Mouse (Mus musculus): Measurements from ENCODE around the gene Tagln2. TPM values are rescaled to one million over a fixed set of nuclear protein-coding genes. Genes with fewer than 3 reads are reported as not detected.

Tagln2 gene
- polyA plus RNA-seq, 1 experiment: 13.0 TPM

DNA sequence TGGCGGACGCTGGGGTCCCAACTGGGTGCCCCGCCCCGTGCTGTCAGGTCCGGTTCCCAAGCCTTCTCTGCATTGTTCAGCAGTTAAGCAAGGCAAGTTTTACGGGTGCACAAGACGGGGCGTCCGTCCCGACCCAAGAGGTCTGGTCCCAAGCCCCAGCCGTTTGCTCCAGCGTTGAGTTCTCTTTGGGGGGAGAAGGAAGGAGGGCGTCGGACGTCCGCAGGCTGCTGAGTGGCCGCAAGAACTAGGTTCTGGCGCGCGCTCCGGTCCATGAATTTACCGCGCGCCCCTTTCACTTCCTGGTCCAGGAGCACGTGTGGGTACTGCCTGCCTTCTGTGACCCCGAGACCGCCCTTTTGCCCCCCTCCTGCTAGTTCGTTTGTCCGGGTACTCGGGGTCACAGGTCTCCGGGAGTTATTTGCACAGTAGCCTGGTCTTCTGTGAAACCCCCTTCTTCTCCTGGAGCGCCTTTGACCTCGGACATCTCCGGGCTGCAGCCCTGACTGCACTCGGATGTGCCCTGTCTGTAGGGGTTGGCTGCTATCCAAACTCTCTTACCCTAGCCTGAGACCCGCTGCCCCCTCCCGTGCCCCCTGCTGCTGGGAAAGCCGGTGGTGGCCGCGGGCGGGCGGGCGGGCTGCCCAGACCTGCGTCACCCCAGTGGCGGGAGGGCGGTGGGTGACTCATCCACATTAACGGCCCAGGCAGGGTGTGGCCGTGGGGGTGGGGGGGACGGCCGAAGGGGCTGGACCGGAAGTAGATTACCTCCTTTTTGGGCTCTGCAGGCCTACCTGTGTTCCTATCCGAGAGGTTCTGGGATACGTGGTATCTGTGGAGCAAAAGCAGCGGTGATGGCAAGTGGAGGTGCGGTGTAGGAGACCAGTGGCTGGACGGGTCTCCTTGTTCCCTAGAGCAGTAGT is 864 bp downstream of the Tagln2 start:
- H3K27ac ChIP-seq (ENCODE audit: insufficient read depth, low read length): no peak overlapping the region
- H3K4me1 ChIP-seq (ENCODE audit: control insufficient read depth, insufficient read depth, low read length): no peaks in the 10 kb centered on the region; the same call in 1 of the 2 replicates
- 2% methylated on average over 56 of the region's 56 CpGs for WGBS

DNA sequence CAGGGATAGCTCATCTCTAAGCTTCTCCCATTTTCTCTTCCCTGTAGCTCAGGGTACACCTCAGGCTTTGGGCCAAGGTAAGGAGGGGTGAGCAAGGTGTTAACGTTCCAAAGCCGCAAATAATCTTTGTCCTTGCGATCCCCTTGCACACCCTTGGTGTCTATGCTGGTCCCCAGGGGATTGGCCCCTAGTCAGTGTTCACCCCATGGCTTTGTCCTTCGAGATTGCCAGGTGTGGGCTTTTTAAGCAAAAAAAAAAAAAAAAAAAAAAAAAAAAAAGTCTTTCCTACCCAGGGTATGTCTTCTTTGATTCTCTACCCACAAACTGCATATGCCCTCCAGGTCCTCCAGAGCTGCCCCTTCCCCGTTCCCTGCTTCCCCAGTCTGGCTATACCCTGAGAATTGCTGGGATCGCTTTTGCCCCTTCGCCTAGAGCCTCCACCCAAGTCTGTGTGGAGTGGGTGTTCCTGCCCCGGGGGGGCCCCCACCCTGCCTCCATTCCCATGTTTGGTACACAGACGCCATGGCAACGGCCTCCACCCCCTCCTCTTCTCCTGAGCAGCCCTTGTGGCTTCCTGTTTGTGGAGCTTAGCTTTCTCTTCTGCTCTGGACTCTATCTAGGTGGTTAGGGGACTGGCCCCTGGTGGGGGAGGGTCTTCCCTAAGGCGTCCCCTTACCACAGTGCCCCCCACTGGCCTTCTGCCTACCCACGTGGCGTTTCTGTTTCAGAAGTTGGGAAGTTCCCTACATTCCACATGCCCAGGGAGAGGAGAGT is 1.7 kb downstream of the Tagln2 start:
- Histone ChIP-seq H3K27ac (ENCODE audit: insufficient read depth, low read length) (no peak overlapping the region), H3K4me1 (ENCODE audit: control insufficient read depth, insufficient read depth, low read length) (no peaks in the 10 kb centered on the region; the same call in 1 of the 2 replicates), H3K27me3 (ENCODE audit: control insufficient read depth, insufficient read depth, low read length) (peaks cover 1% of the 10 kb centered on the region; the same call in 1 of the 2 replicates), H3K4me3 (replicated peaks; ENCODE audit: insufficient read depth, low read depth, low read length) (no peak overlapping the region)
- no peak for TF ChIP-seq POLR2A (IDR thresholded peaks at IDR 0.05; ENCODE audit: borderline replicate concordance, insufficient read depth, low read length)
- no peak for TF ChIP-seq CTCF (IDR thresholded peaks at IDR 0.05; ENCODE audit: borderline replicate concordance, insufficient read depth, low read depth, low read length)
- 40% methylated on average over 13 of the region's 13 CpGs for WGBS
- DNase-seq: no peak

More for the DNA sequence above, 864 bp downstream of the Tagln2 start:
- no peak for TF ChIP-seq POLR2A (IDR thresholded peaks at IDR 0.05; ENCODE audit: borderline replicate concordance, insufficient read depth, low read length)
- no peak for TF ChIP-seq CTCF (IDR thresholded peaks at IDR 0.05; ENCODE audit: borderline replicate concordance, insufficient read depth, low read depth, low read length)
- H3K4me3 ChIP-seq (replicated peaks; ENCODE audit: insufficient read depth, low read depth, low read length): no peak overlapping the region
- peaks cover 1% of the 10 kb centered on the region; the same call in 1 of the 2 replicates for H3K27me3 ChIP-seq (ENCODE audit: control insufficient read depth, insufficient read depth, low read length)
- DNase-seq: no peak

DNA sequence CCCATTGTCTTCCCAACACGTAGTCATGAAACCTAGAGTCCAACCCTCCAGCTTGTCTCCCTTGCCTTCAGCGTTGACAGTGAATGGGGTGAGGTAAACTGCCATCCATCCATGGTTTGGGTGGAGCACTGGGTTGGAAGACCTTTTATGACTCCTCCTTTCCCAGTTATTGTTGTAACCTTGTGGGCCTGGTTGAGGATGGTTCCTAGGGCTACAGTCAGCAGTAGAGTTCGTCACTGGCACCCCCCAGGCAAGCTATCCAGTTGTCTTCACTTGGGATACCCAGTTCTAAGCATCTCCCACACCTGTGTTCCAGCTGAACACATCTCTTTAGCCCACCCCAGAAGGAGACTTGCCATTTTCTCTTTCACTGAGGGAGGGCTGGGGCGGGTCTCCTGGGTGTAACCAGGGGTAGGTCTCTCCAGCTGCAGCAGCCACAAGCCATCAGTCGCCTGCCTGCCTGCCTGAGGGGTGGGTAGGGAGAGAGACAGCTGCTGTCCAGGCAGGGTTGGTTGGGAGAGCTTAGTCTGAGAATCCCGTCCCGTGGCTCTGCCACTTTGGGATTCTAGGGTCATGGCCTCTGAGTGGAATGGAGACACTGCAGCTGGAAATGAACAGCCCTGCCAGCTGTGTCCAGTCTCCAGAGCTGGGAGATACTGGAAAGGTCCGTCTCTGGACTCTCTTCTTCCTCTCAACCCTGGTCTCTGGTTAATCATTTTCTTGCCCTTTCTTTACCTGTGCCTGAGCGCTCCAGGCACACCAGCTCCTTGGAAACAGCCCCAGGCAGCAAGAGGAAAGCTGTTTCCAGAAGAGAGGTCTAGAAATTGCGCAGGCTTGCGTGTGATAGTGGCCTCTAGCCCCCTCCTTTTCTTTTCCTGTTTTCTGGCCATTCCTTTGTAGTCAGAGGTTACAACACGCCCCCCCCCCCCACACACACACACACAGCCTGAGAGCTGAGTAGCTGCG is 2.6 kb downstream of the Tagln2 start:
- no peak for DNase-seq
- Histone ChIP-seq H3K4me3 (replicated peaks; ENCODE audit: insufficient read depth, low read depth, low read length) (no peak overlapping the region), H3K4me1 (ENCODE audit: control insufficient read depth, insufficient read depth, low read length) (no peaks in the 10 kb centered on the region; the same call in 1 of the 2 replicates), H3K27me3 (ENCODE audit: control insufficient read depth, insufficient read depth, low read length) (peaks cover 1% of the 10 kb centered on the region; the same call in 1 of the 2 replicates), H3K27ac (ENCODE audit: insufficient read depth, low read length) (no peak overlapping the region)
- TF ChIP-seq POLR2A (IDR thresholded peaks at IDR 0.05; ENCODE audit: borderline replicate concordance, insufficient read depth, low read length) (no peak), CTCF (IDR thresholded peaks at IDR 0.05; ENCODE audit: borderline replicate concordance, insufficient read depth, low read depth, low read length) (no peak)
- 49% methylated on average over 13 of the region's 13 CpGs for WGBS

DNA sequence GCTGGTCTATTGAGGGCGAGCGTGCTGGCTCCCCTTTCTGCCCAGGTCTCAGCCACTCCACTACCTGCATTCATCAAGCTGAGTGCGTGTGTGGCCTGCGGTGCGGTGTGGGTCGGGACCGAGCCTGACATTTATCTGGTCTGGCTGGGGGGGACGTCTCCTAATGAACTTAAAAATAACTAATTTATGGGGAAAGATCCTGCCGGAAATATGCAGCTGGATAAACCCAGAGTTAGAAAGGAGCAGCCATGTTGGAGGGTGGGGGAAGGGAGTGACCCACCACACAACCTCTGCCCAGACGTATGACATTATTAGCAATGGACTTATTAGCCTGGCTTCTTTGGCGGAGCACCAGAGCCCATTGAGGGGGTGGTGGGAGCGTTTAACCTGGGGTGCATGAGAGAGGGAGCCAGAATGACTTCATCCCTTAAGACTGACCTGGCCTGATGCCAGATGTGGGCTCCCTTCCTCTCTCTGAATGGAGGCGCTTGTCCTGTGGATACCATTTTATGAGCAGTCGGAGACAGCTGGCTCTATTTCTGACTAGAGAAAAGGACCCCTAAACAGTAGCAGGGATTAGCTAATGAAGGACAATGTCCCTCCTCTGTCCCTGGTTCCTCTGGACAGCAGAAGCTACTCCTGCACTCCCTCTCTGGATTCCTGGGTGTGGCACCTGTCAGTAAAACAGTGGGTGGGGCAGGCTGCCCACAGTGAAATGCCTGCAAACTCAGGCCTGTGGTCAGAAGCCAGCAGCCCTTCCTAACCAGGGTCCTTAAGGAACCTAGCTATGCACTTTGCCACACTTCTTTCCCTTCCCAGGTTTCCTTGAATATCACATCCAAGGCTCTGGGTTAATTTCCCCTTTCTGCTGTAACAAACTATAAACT is 3.5 kb downstream of the Tagln2 start:
- DNase-seq: no peak
- H3K4me1 ChIP-seq (ENCODE audit: control insufficient read depth, insufficient read depth, low read length): no peaks in the 10 kb centered on the region; the same call in 1 of the 2 replicates
- no peak overlapping the region for H3K27ac ChIP-seq (ENCODE audit: insufficient read depth, low read length)
- H3K27me3 ChIP-seq (ENCODE audit: control insufficient read depth, insufficient read depth, low read length): peaks cover 1% of the 10 kb centered on the region; the same call in 1 of the 2 replicates
- H3K4me3 ChIP-seq (replicated peaks; ENCODE audit: insufficient read depth, low read depth, low read length): no peak overlapping the region
- no peak for TF ChIP-seq CTCF (IDR thresholded peaks at IDR 0.05; ENCODE audit: borderline replicate concordance, insufficient read depth, low read depth, low read length)
- no peak for TF ChIP-seq POLR2A (IDR thresholded peaks at IDR 0.05; ENCODE audit: borderline replicate concordance, insufficient read depth, low read length)
- WGBS: 34% methylated on average over 14 of the region's 14 CpGs

DNA sequence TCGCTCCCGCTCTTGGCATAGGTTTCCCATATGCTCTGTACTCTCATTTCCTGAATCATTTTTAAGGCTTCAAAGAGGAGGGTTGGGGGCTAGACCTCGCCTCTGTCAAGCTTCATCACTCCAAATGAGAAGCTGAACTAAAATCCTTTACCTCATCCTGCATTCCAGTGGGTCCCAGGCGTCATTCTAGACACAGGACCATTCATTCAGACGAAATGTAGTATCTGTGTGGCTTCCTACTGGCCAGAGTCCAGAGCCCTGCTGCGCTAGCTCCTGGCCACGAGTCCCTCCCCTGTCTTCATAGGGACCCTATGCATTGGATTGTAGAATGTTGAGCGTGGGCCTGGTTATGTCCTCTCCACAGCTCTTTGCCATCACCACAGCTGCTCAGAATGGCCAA is 4.9 kb downstream of the Tagln2 start:
- no peaks in the 10 kb centered on the region; the same call in 1 of the 2 replicates for H3K4me1 ChIP-seq (ENCODE audit: control insufficient read depth, insufficient read depth, low read length)
- TF ChIP-seq POLR2A (IDR thresholded peaks at IDR 0.05; ENCODE audit: borderline replicate concordance, insufficient read depth, low read length) (no peak), CTCF (IDR thresholded peaks at IDR 0.05; ENCODE audit: borderline replicate concordance, insufficient read depth, low read depth, low read length) (no peak)
- peaks cover 1% of the 10 kb centered on the region; the same call in 1 of the 2 replicates for H3K27me3 ChIP-seq (ENCODE audit: control insufficient read depth, insufficient read depth, low read length)
- no peak overlapping the region for H3K4me3 ChIP-seq (replicated peaks; ENCODE audit: insufficient read depth, low read depth, low read length)
- 47% methylated on average over 8 of the region's 8 CpGs for WGBS
- no peak overlapping the region for H3K27ac ChIP-seq (ENCODE audit: insufficient read depth, low read length)
- no peak for DNase-seq

DNA sequence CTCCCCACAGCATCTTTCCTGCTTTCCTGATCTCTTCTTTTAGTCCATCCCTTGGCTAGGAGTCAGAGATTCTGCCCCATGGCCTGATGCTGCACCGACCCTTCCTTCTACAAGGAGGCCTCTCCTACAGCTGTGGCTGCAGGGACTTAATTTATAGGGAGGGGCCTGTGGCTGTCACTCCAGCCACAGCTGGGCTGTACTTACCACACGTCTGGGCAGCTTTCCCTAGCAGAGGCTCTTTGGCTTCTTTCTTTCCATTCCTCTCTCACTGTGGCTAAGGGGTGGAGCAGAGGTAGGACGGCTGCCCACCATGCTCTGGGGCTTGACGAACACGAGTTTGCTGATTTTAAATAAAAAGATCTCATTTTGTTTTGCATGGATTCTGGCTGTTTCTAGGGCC is 7.2 kb downstream of the Tagln2 start:
- no peaks in the 10 kb centered on the region; the same call in 1 of the 2 replicates for H3K27me3 ChIP-seq (ENCODE audit: control insufficient read depth, insufficient read depth, low read length)
- 69% methylated on average over 5 of the region's 5 CpGs for WGBS
- TF ChIP-seq CTCF (IDR thresholded peaks at IDR 0.05; ENCODE audit: borderline replicate concordance, insufficient read depth, low read depth, low read length) (no peak), POLR2A (IDR thresholded peaks at IDR 0.05; ENCODE audit: borderline replicate concordance, insufficient read depth, low read length) (no peak)
- H3K4me3 ChIP-seq (replicated peaks; ENCODE audit: insufficient read depth, low read depth, low read length): no peak overlapping the region
- no peak overlapping the region for H3K27ac ChIP-seq (ENCODE audit: insufficient read depth, low read length)
- no peak for DNase-seq
- H3K4me1 ChIP-seq (ENCODE audit: control insufficient read depth, insufficient read depth, low read length): no peaks in the 10 kb centered on the region; the same call in 1 of the 2 replicates

Data from cerebellum, adult 2 months (tissue).